Mouse (Mus musculus) cerebellum, adult 8-10 months (tissue): ENCODE measurements around the gene Poc5.

Source experiments
- DNase-seq: peaks from one replicate; pipeline ENCODE4 v3.0.0; 2022

Poc5 gene

GRCm38 (mm10) chr13:96433041-96433440 is 44.9 kb downstream of the Poc5 start:
- DNase-seq = no peak

GRCm38 (mm10) chr13:96433648-96434190 is 45.6 kb downstream of the Poc5 start:
- no peak for DNase-seq

- DNase-seq = no peak
Measured at GRCm38 (mm10) chr13:96434899-96435331, 46.8 kb downstream of the Poc5 start.

GRCm38 (mm10) chr13:96435793-96436192 is 47.7 kb downstream of the Poc5 start:
- no peak for DNase-seq

- no peak for DNase-seq
Measured at GRCm38 (mm10) chr13:96436921-96437320, 48.8 kb downstream of the Poc5 start.

- no peak for DNase-seq
Measured at GRCm38 (mm10) chr13:96440436-96440835, 52.3 kb downstream of the Poc5 start.

- DNase-seq = no peak
Measured at GRCm38 (mm10) chr13:96450205-96450856, 62.2 kb downstream of the Poc5 start.

- no peak for DNase-seq
Measured at GRCm38 (mm10) chr13:96450869-96451268, 62.8 kb downstream of the Poc5 start.

GRCm38 (mm10) chr13:96451386-96452140 is 63.5 kb downstream of the Poc5 start:
- no peak for DNase-seq

- DNase-seq = no peak
Measured at GRCm38 (mm10) chr13:96452621-96453020, 64.5 kb downstream of the Poc5 start.

- DNase-seq = no peak
Measured at GRCm38 (mm10) chr13:96454288-96454687, 66.2 kb downstream of the Poc5 start.

GRCm38 (mm10) chr13:96457566-96457965 is 69.5 kb downstream of the Poc5 start:
- DNase-seq = no peak

GRCm38 (mm10) chr13:96458018-96458417 is 69.9 kb downstream of the Poc5 start:
- DNase-seq = no peak

GRCm38 (mm10) chr13:96458606-96459005 is 70.5 kb downstream of the Poc5 start:
- no peak for DNase-seq

- no peak for DNase-seq
Measured at GRCm38 (mm10) chr13:96462644-96463043, 74.5 kb downstream of the Poc5 start.

- DNase-seq = no peak
Measured at GRCm38 (mm10) chr13:96465315-96465714, 77.2 kb downstream of the Poc5 start.
